Mouse (Mus musculus) stomach, embryonic 16.5 days (tissue): ENCODE measurements around the gene Mms22l. TPM values are rescaled to one million over a fixed set of nuclear protein-coding genes. Genes with fewer than 3 reads are reported as not detected.
A peak's percentile ranks its signal among the peaks of the same experiment; 100 is the strongest.
"Not testable (repeated sequence)": the region's sequence is repeated elsewhere in the genome, so short reads cannot be mapped to it uniquely, and the experiment has no call there.

Experiments
- ATAC-seq: fragments of 200-750 bp; cut with Nextera tagmentation; 2 replicates; pipeline ENCODE4 v1.8.0; 2017; ENCODE audit warnings: moderate number of reproducible peaks, moderate TSS enrichment; ENCODE audit not compliant: insufficient read depth, low FRiP score
- H3K27ac ChIP-seq: fragments of 300-500 bp; sonication (generic); 2 replicates; pipeline ENCODE4 v1.5.1; 2014; ENCODE audit warnings: low read length
- H3K27me3 ChIP-seq: fragments of 300-500 bp; sonication (generic); 2 replicates; pipeline ENCODE4 v1.6.1; 2014; ENCODE audit warnings: low read length, control low read depth, mixed read lengths; ENCODE audit not compliant: control insufficient read depth, insufficient read depth
- H3K36me3 ChIP-seq: fragments of 300-500 bp; sonication (generic); 2 replicates; pipeline ENCODE4 v1.6.1; 2014; ENCODE audit warnings: low read length; ENCODE audit not compliant: control insufficient read depth, insufficient read depth
- H3K4me1 ChIP-seq: fragments of 300-500 bp; sonication (generic); 2 replicates; pipeline ENCODE4 v1.6.1; 2014; ENCODE audit warnings: low read length, control low read depth, mixed read lengths; ENCODE audit not compliant: control insufficient read depth, insufficient read depth
- H3K4me2 ChIP-seq: fragments of 300-500 bp; sonication (generic); 2 replicates; pipeline ENCODE4 v1.6.1; 2014; ENCODE audit warnings: low read depth, low read length, mixed read lengths
- H3K4me3 ChIP-seq: fragments of 300-500 bp; sonication (generic); replicated peaks from 2 replicates; pipeline ENCODE4 v1.5.1; 2014; ENCODE audit warnings: mild to moderate bottlenecking, low read length
- H3K9ac ChIP-seq: fragments of 300-500 bp; sonication (generic); 2 replicates; pipeline ENCODE4 v1.6.1; 2014; ENCODE audit warnings: low read length
- H3K9me3 ChIP-seq: fragments of 300-500 bp; sonication (generic); replicated peaks from 2 replicates; pipeline ENCODE4 v1.6.1; 2016; ENCODE audit warnings: low read length, control low read depth; ENCODE audit not compliant: control insufficient read depth
- WGBS: fragments of 180-500 bp; shearing (Covaris S2); extraction: QIAGEN DNeasy Blood & Tissue Kit; methylation state at CpG from one replicate; pipeline ENCODE4 v1.1.7; 2014; 5-methylcytosine and 5-hydroxymethylcytosine counted together
- polyA plus RNA-seq: library from polyadenylated mRNA; unstranded; fragments of >200 nt; fragmentation: Nextera tagmentation; extraction: Ambion mirVana; gene quantifications from 2 replicates; pipeline ENCODE4 v1.2.1, GENCODE M21; 2015

Mms22l gene
- 15.4 and 18.7 TPM in 2 replicates for polyA plus RNA-seq

DNA sequence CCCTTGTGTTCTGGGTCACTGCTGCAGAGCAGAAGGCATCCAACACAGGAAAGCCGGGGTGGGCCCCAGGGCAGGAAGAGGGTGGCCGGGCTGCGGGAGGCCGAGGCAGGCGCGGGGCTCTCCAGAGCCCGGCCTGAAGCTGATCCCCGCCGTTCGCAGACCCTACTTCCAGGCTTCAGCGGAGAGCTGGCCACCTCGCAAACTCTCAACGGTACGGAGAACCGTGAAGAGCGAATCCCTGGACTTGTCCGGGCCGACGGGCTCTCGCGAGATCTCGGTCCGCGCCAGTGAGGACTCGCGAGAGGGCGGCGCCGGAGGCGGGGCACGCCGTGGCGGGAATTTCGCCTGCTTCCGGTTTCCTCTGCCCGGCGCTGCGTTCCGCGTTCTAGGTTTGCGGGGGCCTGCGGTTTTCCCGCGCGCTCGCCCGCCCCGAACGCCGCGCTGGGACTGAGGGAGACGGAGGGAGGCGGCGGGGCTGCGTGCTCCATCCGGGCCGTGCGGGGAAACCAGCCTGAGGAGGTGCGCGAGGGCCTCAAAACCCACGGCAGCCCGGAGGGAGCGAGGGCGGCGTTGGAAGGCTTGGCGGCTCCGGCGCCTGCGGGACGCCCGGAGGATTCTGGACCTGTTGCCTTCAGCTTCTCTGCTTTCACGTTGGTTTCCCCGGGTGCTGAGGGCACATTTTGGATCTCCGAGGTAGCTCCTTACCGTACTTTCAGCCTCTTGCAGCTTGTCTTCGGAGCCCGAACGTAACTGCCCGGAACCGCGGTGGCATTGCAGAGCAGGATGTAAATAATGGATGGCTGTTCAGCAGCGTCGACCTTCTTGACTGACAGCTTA, at the start of gene Mms22l:
Gene Mms22l (plus strand): TSS at position 336 of the 837 bp plus-strand sequence.
- no peaks in the 10 kb centered on the region for H3K9me3 ChIP-seq
- H3K4me1 ChIP-seq = peaks cover 2% of the 10 kb centered on the region; the same call in 1 of the 2 replicates
- WGBS = under 1% methylated on average over 83 of the region's 83 CpGs
- H3K36me3 ChIP-seq = no peaks in the 10 kb centered on the region; the same call in 1 of the 2 replicates
- ATAC-seq = peak; percentile 99
- peak within 1 kb of the TSS; percentile 93 for H3K4me3 ChIP-seq
- peak within 1 kb of the TSS; percentile 99 for H3K27ac ChIP-seq
- H3K9ac ChIP-seq = peak within 1 kb of the TSS; percentile 98
- peak within 1 kb of the TSS; percentile 74 for H3K4me2 ChIP-seq
- no peaks in the 10 kb centered on the region for H3K27me3 ChIP-seq

DNA sequence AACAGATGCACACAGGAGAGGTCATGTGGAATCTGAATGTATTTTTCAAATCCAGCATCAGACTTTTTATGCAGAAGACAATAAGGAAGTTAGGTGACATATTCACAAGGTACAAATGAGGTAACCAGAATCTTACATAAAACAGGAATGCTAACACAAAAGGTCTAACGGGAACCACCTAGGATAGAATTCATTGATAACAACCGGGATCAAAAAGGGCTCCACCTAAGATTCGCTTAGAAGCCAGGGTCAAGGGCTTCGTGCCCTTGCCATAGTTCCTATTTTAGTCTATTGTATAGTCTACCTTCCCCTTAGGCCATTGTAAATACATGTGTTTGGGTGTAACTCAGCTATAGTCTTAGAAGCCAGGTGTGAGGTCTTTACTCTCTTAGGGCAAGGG, 12.2 kb upstream of the Mms22l start:
- ATAC-seq, H3K9ac ChIP-seq, H3K27ac ChIP-seq, H3K36me3 ChIP-seq, H3K27me3 ChIP-seq, H3K4me1 ChIP-seq, H3K9me3 ChIP-seq, H3K4me2 ChIP-seq, H3K4me3 ChIP-seq: not testable (repeated sequence)
- WGBS = 94% methylated on average over 4 of the region's 4 CpGs

DNA sequence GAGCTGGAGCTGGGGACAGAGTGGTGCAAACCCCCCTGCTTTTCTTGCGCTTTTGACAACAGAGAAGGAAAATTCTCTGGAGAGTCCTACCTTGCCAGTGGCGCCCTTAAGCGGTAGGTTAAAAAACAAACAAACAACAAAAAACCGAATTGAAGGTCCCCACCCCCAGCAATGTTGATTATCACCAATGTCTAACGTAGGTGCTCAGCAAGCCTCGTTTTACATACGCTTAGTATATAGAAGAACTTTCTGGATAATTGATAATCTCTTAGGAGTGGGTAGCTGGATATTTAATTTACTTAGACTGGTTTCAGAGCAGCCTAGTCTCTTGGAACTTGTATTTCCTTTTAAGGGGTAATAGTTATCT, 685 bp downstream of the Mms22l start:
- Histone ChIP-seq H3K27me3 (no peaks in the 10 kb centered on the region), H3K4me1 (peaks cover 2% of the 10 kb centered on the region; the same call in 1 of the 2 replicates), H3K27ac (peak overlapping the region; percentile 67), H3K4me2 (peak overlapping the region; percentile 74), H3K9ac (peak overlapping the region; percentile 98), H3K9me3 (no peaks in the 10 kb centered on the region), H3K4me3 (peak overlapping the region; percentile 93), H3K36me3 (no peaks in the 10 kb centered on the region; the same call in 1 of the 2 replicates)
- under 1% methylated on average over 7 of the region's 7 CpGs for WGBS
- ATAC-seq = no peak

DNA sequence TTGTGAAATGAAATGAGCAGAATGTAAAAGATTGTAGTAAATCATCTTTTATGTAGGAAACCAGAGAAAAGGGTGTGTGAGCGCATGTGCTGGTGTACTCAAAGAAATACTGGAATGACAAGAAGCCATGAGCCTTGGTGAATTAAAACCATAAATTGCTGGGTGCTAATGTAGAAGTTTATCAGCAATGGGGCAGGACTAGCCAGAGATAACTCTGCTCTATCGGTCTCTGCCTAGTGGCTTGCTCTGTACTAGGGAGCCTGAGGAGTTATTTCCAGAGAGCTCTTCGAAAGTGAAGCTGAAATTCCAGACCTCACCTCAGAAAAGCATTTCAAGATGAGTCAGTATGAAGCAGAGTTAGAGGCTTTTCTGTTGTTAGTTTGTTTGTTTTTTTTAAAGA, 12.9 kb downstream of the Mms22l start:
- 93% methylated on average over 3 of the region's 3 CpGs for WGBS
- no peak for ATAC-seq
- 0 out of 2 replicates have a peak, but pooled peaks cover 4% of the 10 kb centered on the region for H3K36me3 ChIP-seq
- H3K4me3 ChIP-seq = no peak overlapping the region
- H3K9ac ChIP-seq = no peak overlapping the region
- H3K27ac ChIP-seq = no peak overlapping the region
- H3K4me2 ChIP-seq = no peak overlapping the region
- H3K4me1 ChIP-seq = no peaks in the 10 kb centered on the region
- no peaks in the 10 kb centered on the region for H3K27me3 ChIP-seq
- no peaks in the 10 kb centered on the region for H3K9me3 ChIP-seq

DNA sequence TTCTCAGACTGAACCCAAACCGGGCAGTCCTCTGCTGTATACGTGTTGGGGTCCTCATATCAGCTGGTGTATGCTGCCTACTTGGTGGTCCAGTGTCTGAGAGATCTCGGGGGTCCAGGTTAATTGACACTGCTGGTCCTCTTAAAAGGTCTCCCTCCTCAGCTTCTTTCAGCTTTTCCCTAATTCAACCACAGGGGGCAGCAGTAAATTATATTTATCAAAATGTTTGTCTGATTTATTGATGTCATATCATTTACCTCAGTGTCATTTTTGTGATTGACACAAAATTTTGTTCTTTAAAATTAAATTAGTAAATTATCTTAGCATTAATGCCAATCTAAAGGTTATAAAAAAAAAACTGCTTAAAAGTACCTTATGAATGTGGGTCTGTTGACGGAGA, 40.7 kb downstream of the Mms22l start:
- Histone ChIP-seq H3K4me1 (no peaks in the 10 kb centered on the region), H3K27ac (no peak overlapping the region), H3K9me3 (no peaks in the 10 kb centered on the region), H3K4me3 (no peak overlapping the region), H3K9ac (no peak overlapping the region), H3K36me3 (peaks cover 7% of the 10 kb centered on the region; the same call in 1 of the 2 replicates), H3K27me3 (no peaks in the 10 kb centered on the region), H3K4me2 (no peak overlapping the region)
- 83% methylated on average over 4 of the region's 4 CpGs for WGBS
- ATAC-seq = no peak

DNA sequence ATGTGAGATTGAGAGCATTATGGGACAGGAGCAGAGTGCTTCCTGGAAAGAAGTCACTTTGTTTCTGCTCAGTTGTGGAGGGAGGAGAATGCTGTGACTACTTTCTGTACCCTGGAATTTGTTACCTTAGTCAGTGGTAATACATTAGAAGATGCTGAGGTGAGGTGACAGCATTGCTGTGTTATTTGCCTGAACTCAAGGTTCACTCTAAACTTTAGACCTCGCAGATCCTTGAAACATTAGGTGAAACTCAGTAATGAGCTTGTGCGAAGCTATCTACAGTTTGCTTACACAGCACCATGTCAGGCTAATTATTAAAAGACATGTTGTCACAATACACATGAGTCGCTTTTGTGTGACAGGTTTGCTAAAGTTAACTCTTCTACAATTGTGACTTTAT, 47.2 kb downstream of the Mms22l start:
- H3K9ac ChIP-seq = no peak overlapping the region
- no peaks in the 10 kb centered on the region for H3K27me3 ChIP-seq
- H3K27ac ChIP-seq = no peak overlapping the region
- H3K4me1 ChIP-seq = no peaks in the 10 kb centered on the region
- no peaks in the 10 kb centered on the region for H3K9me3 ChIP-seq
- WGBS = 57% methylated on average over 3 of the region's 3 CpGs
- no peak overlapping the region for H3K4me2 ChIP-seq
- no peaks in the 10 kb centered on the region for H3K36me3 ChIP-seq
- H3K4me3 ChIP-seq = no peak overlapping the region
- ATAC-seq = no peak

DNA sequence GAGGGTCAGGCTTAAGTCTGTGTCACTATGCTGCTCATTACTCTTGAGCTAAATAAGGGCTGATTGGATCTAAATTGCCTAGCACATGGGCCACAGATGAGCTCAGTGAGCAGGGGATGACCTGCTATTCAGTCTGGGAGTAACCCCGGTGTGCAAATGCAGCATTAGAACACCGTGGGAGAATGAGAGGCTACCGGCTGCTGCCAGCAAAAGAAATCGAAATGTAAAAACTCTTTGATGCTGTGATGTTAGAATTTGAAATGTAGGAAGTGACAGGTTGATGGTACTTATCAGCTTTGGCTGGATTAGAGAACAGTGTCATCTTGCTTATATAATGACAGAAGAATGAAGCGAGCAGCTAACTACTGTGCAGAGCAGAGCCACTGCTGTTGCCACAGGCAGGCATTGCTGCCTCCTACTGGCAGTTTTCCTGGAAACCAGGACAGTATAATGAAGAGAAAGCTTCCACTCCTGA, 48.5 kb downstream of the Mms22l start:
- Histone ChIP-seq H3K4me2 (no peak overlapping the region), H3K4me1 (no peaks in the 10 kb centered on the region), H3K36me3 (no peaks in the 10 kb centered on the region), H3K4me3 (no peak overlapping the region), H3K9me3 (no peaks in the 10 kb centered on the region), H3K9ac (no peak overlapping the region), H3K27ac (no peak overlapping the region), H3K27me3 (no peaks in the 10 kb centered on the region)
- WGBS = 70% methylated on average over 5 of the region's 5 CpGs
- 0 out of 2 replicates have a peak, but pooled peaks have one; percentile 44 for ATAC-seq

DNA sequence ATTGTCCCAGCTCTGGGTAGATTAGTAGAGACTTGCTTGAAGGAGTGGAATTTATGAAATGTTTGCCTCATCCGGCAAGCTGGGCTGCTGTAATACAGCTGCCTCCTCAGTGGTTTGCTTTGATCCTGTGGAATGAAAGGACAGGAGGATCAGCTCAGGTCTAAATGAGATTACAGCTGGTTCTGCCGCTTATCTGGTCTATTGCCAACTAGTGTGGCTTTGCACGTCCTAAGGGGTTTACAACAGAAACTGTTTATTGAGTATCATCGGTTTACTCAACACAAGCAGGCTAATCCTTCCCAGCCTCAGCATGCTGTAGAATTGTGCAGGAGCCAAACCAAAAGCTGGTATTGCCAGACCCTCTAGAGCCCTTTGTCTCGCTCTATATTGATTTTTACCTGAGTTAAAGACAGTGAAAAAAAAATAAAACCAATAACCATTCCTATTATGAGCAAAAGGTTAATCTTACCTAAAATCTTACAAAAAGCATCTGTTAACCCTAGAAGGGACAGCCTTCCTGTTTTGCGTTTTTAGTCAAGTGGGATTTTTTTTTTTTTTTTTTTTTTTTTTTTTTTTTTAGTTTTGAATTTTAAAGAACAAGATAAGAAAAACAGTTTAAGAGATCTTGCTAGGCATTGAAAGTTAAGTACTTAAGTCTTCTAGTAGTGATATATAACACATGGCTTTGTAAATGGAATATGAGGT, 60.0 kb downstream of the Mms22l start:
- H3K4me3 ChIP-seq = no peak overlapping the region
- 28% methylated on average over 6 of the region's 6 CpGs for WGBS
- H3K9ac ChIP-seq = no peak overlapping the region

DNA sequence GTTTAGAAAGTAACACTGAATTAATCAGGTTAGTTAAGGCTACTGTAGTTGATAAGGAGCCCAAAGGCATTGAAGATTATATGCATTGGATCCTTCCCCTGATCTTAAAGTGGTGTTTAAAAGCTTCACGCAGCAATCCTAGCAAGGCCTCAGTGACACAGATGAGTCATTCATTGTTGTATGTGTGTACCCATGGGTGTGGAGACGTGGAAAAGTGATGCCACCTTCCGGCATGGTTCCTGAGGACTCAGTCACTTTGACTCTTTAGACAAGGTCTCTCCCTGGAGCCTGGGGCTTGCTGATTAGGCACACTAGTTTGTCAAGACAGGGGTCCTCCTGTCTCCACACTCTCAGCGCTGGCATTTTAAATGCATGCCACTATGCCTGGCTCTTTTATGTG, 60.9 kb downstream of the Mms22l start:
- H3K36me3 ChIP-seq = no peaks in the 10 kb centered on the region
- no peaks in the 10 kb centered on the region for H3K27me3 ChIP-seq
- no peak overlapping the region for H3K27ac ChIP-seq
- ATAC-seq = no peak
- no peaks in the 10 kb centered on the region for H3K9me3 ChIP-seq
- 73% methylated on average over 4 of the region's 4 CpGs for WGBS
- 0 out of 2 replicates have a peak, but pooled peaks cover 2% of the 10 kb centered on the region for H3K4me1 ChIP-seq
- H3K4me2 ChIP-seq = no peak overlapping the region
- H3K4me3 ChIP-seq = no peak overlapping the region
- no peak overlapping the region for H3K9ac ChIP-seq

More for the DNA sequence above, 60.0 kb downstream of the Mms22l start:
- Histone ChIP-seq H3K36me3 (no peaks in the 10 kb centered on the region), H3K4me1 (0 out of 2 replicates have a peak, but pooled peaks cover 2% of the 10 kb centered on the region), H3K9me3 (no peaks in the 10 kb centered on the region), H3K27ac (peak overlapping the region; percentile 6; the same call in 1 of the 2 replicates), H3K27me3 (no peaks in the 10 kb centered on the region), H3K4me2 (peak overlapping the region; percentile 12; the same call in 1 of the 2 replicates)
- peak; percentile 21; the same call in 1 of the 2 replicates for ATAC-seq
